8 mouse cellular contexts compared by ENCODE assay signal in the genomic region with DNA sequence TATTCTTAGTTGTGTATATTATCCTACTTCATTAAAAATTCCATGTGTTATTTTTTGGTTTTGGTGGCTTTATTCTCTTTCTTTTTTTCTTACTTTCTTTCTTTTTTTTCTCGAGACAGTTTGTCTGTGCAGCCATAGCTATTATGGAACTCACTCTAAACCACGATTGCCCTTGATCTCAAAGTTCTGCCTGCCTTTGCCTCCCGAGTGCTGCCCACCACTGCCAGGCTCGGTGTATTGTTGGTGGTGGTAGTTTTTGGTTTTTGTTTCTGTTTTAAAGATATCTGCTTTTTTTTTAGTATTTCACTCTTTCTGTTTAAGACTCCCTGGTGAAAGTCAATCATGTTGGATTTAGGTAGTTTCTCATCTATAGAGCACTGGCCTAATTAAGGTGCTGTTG. TPM values are rescaled to one million over a fixed set of nuclear protein-coding genes. Genes with fewer than 3 reads are reported as not detected.
A peak's percentile ranks its signal among the peaks of the same experiment; 100 is the strongest.
DNase-seq lines count a peak whose midpoint lies in the region; ATAC-seq and TF ChIP-seq lines count a peak whose summit lies in the region.

No protein-coding gene starts in this region.

- TF ChIP-seq CTCF in embryonic fibroblast, embryonic 13.5 days (IDR thresholded peaks at IDR 0.05; ENCODE audit: borderline replicate concordance, insufficient read depth, low read length): no peak
- no peak for TF ChIP-seq CTCF in olfactory bulb, adult 2 months (IDR thresholded peaks at IDR 0.05; ENCODE audit: insufficient read depth, low read depth, low read length)

- no peak for TF ChIP-seq POLR2A in embryonic fibroblast, embryonic 13.5 days (IDR thresholded peaks at IDR 0.05; ENCODE audit: low read depth, low read length)
- no peak for TF ChIP-seq POLR2A in olfactory bulb, adult 2 months (IDR thresholded peaks at IDR 0.05; ENCODE audit: insufficient read depth, low read depth, low read length)

- WGBS in lung, embryonic 15.5 days: 75% methylated on average over 4 of the region's 4 CpGs
- 84% methylated on average over 4 of the region's 4 CpGs for WGBS in limb, embryonic 11.5 days
- WGBS in olfactory bulb, adult 2 months: 59% methylated on average over 4 of the region's 4 CpGs

- H3K9ac ChIP-seq in lung, embryonic 15.5 days: peak overlapping the region; percentile 80; the same call in 1 of the 2 replicates
- H3K9ac ChIP-seq in limb, embryonic 11.5 days (ENCODE audit: low read length): no peak overlapping the region

- no peak for ATAC-seq in lung, embryonic 15.5 days (ENCODE audit: borderline replicate concordance, extremely low read depth, low FRiP score, low TSS enrichment)
- ATAC-seq in limb, embryonic 11.5 days (ENCODE audit: insufficient number of reproducible peaks, low FRiP score, low TSS enrichment, low read depth): no peak
- ATAC-seq in frontal cortex, adult (ENCODE audit: low TSS enrichment): no peak

- no peaks in the 10 kb centered on the region for H3K9me3 ChIP-seq in lung, embryonic 15.5 days
- H3K9me3 ChIP-seq in limb, embryonic 11.5 days (ENCODE audit: control insufficient read depth, low read length): no peaks in the 10 kb centered on the region

- no peaks in the 10 kb centered on the region; the same call in 1 of the 2 replicates for H3K27me3 ChIP-seq in lung, embryonic 15.5 days
- no peaks in the 10 kb centered on the region for H3K27me3 ChIP-seq in limb, embryonic 11.5 days (ENCODE audit: control insufficient read depth, insufficient read depth, low read length)

- peak overlapping the region; percentile 77 for H3K4me3 ChIP-seq in lung, embryonic 15.5 days
- H3K4me3 ChIP-seq in embryonic fibroblast, embryonic 13.5 days (ENCODE audit: insufficient read depth, low read length): peak overlapping the region; percentile 76
- H3K4me3 ChIP-seq in limb, embryonic 11.5 days (ENCODE audit: low read depth, low read length): no peak overlapping the region; the same call in 1 of the 2 replicates
- H3K4me3 ChIP-seq in olfactory bulb, adult 2 months (ENCODE audit: insufficient read depth, low read depth, low read length): peak overlapping the region; percentile 16; the same call in 1 of the 2 replicates

- DNase-seq in lung, postnatal 4 days: no peak
- DNase-seq in limb, embryonic 11.5 days (ENCODE audit: low spot score): no peak
- no peak for DNase-seq in ovary, postnatal 36 days (ENCODE audit: low spot score)
- no peak for DNase-seq in layer of hippocampus, postnatal 36 days

- H3K36me3 ChIP-seq in lung, embryonic 15.5 days: no peaks in the 10 kb centered on the region
- no peaks in the 10 kb centered on the region for H3K36me3 ChIP-seq in limb, embryonic 11.5 days (ENCODE audit: control insufficient read depth, insufficient read depth, low read length)

- H3K4me2 ChIP-seq in lung, embryonic 15.5 days: peak overlapping the region; percentile 68
- H3K4me2 ChIP-seq in limb, embryonic 11.5 days (ENCODE audit: low read depth, severe bottlenecking): peak overlapping the region; percentile 48; the same call in 1 of the 2 replicates

- H3K27ac ChIP-seq in lung, embryonic 15.5 days: no peak overlapping the region
- no peak overlapping the region for H3K27ac ChIP-seq in embryonic fibroblast, embryonic 13.5 days (ENCODE audit: insufficient read depth, low read length)
- no peak overlapping the region for H3K27ac ChIP-seq in limb, embryonic 11.5 days (replicated peaks; ENCODE audit: low read depth, low read length)
- no peak overlapping the region for H3K27ac ChIP-seq in olfactory bulb, adult 2 months (ENCODE audit: insufficient read depth, low read depth, low read length)

- peaks cover 13% of the 10 kb centered on the region; the same call in 1 of the 2 replicates for H3K4me1 ChIP-seq in lung, embryonic 15.5 days
- H3K4me1 ChIP-seq in embryonic fibroblast, embryonic 13.5 days (ENCODE audit: control insufficient read depth, insufficient read depth, low read length): no peaks in the 10 kb centered on the region
- no peaks in the 10 kb centered on the region for H3K4me1 ChIP-seq in limb, embryonic 11.5 days (ENCODE audit: control insufficient read depth, insufficient read depth, low read length)
- H3K4me1 ChIP-seq in olfactory bulb, adult 2 months (ENCODE audit: control insufficient read depth, insufficient read depth, low read length): peaks cover 5% of the 10 kb centered on the region; the same call in 1 of the 2 replicates

RNA-seq across cellular contexts. Expression of gene Usp8, which starts 1.2 kb away (rescaled TPM):
- polyA plus RNA-seq in lung, embryonic 15.5 days (2015; fragmentation: Nextera tagmentation; extraction: Ambion mirVana): 40.8 and 44.1 TPM in 2 replicates
- polyA plus RNA-seq in embryonic fibroblast, embryonic 13.5 days (2011; ENCODE audit: insufficient read length, low read depth, missing spikeins): 59.9 and 69.7 TPM in 2 replicates
- polyA plus RNA-seq in limb, embryonic 11.5 days (2014; fragmentation: Nextera tagmentation; extraction: Ambion mirVana): 43.7 and 49.2 TPM in 2 replicates
- not detected in 2 replicates for polyA plus RNA-seq in olfactory bulb, adult 2 months (2012; ENCODE audit: insufficient read depth, insufficient read length, low replicate concordance, missing spikeins)
- 10 to 100 TPM; 49.9 to 52.4 TPM for total RNA-seq in layer of hippocampus, postnatal 36 days (2021)

RNA-seq across cellular contexts. Expression of gene Gabpb1, which starts 32.2 kb away (rescaled TPM):
- polyA plus RNA-seq in lung, embryonic 15.5 days (2015; fragmentation: Nextera tagmentation; extraction: Ambion mirVana): 61.8 and 62.0 TPM in 2 replicates
- polyA plus RNA-seq in embryonic fibroblast, embryonic 13.5 days (2011; ENCODE audit: insufficient read length, low read depth, missing spikeins): 37.2 and 44.9 TPM in 2 replicates
- 109 and 111 TPM in 2 replicates for polyA plus RNA-seq in limb, embryonic 11.5 days (2014; fragmentation: Nextera tagmentation; extraction: Ambion mirVana)
- not detected in 2 replicates for polyA plus RNA-seq in olfactory bulb, adult 2 months (2012; ENCODE audit: insufficient read depth, insufficient read length, low replicate concordance, missing spikeins)
- total RNA-seq in layer of hippocampus, postnatal 36 days (2021): 10 to 100 TPM; 17.1 to 23.0 TPM
